Mouse (Mus musculus): ENCODE results near the gene Sf3b6. TPM values are rescaled to one million over a fixed set of nuclear protein-coding genes. Genes with fewer than 3 reads are reported as not detected.

Gene Sf3b6
- 272 TPM for polyA plus RNA-seq (2014; fragmentation: Illumina TruSeq; extraction: RNeasy Lipid Tissue Mini Kit (QIAGEN cat#74804); ENCODE audit: low read depth, low replicate concordance)

DNA sequence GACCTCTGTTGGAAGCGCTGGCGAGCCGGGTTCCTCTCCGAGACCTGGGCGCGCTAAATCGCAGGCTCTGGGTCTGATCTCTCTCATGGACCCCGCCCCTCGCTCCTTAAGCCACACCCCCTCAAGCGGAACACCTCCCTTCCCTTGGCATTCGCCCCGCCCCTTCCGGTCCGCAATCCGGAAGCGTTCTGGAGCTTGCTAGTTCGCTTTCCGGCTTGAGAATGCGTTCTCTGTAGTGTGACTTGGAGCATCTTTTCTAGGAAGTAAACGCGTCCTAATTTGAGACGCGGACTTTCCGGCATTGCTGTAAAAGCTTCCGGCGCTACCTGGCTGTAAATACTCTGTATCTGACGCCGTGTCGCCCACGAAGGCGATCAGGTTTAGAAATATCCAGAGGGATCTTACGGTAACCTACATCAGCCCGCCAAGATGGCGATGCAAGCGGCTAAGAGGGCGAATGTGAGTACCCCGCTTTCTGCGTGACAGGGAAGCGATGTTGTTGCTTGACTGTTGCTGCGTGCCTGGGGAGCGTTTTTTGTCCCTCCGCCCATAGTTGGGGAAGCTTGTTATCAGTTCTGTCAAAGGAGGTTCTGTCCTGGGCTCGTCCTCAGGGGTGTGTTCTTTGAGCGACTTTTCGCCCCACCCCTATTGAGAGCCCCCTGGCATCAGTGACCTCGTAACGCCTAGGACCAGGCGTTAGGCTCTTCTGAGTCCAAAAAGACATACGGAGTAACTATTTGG lies at the start of gene Sf3b6:
Gene Sf3b6 (plus strand): TSS at position 184 of the 741 bp plus-strand sequence.

DNA sequence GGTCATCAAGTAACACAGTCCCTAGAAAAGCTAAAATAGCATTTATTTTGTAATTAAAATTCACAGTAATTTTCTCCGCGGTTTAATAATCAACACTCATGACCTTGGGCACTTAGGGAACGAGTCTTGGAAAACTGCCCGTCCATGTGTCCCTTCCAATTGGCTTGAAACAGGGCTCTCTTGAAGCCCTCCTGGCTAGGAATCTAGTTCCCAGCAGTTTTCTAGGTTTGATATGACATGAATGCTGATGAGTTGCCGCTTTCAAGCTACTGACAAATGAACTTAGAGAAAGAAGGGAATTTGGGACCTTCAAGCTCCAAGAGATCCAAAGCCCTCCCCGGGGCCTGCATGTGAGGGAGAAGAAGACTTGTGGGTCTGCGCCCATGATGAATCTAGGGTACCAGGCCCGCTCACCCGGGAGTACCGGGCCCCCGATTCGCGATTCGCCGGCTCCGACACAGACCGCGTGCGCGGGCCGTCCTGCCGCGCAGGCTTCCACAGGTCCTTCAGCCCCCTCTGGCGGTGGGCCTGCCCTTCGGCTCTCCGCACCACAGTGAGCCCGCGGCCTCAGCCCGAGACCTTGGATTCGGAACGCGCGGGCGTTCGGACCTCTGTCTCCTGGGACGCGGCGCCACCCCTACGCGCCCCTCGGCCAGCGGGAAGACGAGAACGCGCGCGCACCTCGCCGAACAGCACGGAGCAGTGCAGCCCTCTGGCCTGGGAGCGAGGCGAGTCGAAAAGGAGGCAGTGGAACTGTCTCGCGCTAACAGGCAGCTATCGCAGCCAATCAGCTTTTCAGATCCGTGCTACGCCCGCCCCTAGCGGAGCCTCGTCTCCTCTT lies 48.6 kb upstream of the Sf3b6 start, which contains the start of the genes Pfn4 and Fam228b:
Gene Pfn4 (plus strand): TSS at position 531 of the 841 bp plus-strand sequence.
Gene Fam228b (minus strand): TSS at position 776 of the 841 bp plus-strand sequence.

DNA sequence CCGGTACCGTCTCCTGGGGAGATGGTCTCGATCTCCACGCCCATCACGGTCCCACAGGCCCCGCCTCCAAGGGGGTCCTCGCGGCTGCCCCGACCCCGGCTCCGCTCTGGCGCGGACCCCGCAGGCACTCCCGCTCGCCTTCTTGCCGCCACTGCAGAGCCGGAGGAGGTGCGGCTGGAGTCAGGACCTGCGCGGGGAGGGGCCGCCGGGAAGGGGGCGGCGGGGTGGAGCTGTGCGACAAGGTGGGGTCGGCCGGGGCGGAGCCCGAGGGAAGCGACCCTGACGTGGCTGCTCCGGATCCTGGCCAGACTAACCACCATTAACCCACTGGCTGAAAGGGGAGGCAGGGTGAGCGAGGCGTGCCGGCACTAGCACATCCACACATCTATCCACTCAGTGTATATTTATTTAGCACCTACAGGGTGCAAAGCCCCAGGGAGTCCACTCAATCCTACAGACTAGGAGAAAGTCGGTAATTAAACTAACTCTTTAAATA lies 24.1 kb downstream of the Sf3b6 start, which contains the start of gene Fkbp1b:
Gene Fkbp1b (minus strand): TSS at position 200 of the 496 bp plus-strand sequence.

DNA sequence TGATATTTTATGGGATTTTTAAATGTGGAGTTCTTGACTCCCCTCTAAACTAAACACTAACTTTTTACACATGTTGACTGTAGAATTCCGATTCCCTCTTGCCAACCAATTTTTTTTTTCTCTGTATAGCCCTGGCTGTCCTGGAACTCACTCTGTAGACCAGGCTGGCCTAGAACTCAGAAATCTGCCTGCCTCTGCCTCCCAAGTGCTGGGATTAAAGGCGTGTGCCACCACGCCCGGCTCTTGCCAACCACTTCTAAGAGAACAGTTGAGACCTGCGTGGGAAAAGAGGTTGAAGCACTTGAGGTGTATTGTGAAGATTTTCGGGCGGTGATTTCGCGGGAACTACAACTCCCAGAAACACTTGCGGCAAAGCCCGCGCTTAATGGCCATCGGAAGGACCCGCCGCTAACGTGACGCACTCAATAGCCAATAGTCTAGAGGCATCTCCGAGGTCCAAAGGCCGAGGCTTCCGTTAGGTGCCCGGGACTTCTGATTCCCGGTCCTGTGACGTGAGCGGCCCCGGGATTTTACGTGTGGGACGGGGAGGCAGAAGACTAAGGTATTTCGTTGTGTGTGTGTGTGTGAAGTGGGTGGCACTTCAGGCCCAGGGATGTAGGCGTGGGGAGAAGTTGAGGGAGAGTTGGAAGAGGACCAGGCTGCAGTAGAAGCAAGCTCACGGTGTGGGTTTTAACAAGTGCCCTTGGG lies 25.7 kb downstream of the Sf3b6 start, which contains the start of gene Wdcp:
Gene Wdcp (plus strand): TSS at position 414 of the 708 bp plus-strand sequence.

DNA sequence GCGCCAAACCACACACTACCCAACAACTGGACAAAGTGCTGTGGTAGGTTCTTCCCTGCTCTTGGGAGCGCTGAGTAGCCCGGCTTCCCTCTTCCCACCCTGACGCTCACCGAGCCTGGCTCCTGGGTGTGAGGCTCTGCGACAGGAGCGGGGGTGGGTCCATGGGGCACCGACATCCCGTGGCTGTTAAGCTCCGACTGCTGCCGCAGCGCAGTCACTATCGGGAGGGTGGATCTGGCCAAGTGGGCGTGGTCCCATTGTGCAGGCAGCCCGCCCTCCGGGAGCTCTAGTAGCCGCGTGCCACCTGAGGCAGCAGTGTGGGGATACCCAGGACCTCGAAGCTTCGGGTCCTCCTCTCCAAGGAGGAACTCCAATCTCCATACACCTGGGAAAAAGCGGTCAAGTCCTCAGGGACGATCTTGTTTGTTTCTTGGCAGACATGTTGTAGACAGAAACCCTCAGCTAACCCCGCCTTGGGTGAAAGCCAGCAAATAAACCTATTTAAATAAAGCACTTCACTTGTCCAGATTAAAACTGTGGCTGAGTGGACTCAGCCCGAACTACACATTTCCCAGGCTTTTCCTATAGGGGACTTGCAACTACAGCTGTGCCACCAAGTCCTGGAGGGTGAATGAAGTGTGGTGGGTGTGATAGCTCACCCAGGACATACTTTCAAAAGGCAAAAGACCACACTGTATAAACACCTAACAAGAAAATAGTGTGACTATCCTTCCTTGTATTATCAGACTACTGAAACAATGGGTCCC lies 57.0 kb downstream of the Sf3b6 start, which contains the start of gene Mfsd2b:
Gene Mfsd2b (minus strand): TSS at position 199 of the 767 bp plus-strand sequence.

Other genes starting within 250 kb of the Sf3b6 start
- 96.5 TPM for gene Itsn2, start 224.9 kb upstream of the Sf3b6 start, polyA plus RNA-seq (2014; fragmentation: Illumina TruSeq; extraction: RNeasy Lipid Tissue Mini Kit (QIAGEN cat#74804); ENCODE audit: low read depth, low replicate concordance)
- gene Gm3625, start 224.6 kb upstream of the Sf3b6 start, polyA plus RNA-seq (2014; fragmentation: Illumina TruSeq; extraction: RNeasy Lipid Tissue Mini Kit (QIAGEN cat#74804); ENCODE audit: low read depth, low replicate concordance): not detected
- gene Fam228a, start 79.1 kb upstream of the Sf3b6 start, polyA plus RNA-seq (2014; fragmentation: Illumina TruSeq; extraction: RNeasy Lipid Tissue Mini Kit (QIAGEN cat#74804); ENCODE audit: low read depth, low replicate concordance): 0.49 TPM
- 4.0 TPM for gene Pfn4, start 48.5 kb upstream of the Sf3b6 start, polyA plus RNA-seq (2014; fragmentation: Illumina TruSeq; extraction: RNeasy Lipid Tissue Mini Kit (QIAGEN cat#74804); ENCODE audit: low read depth, low replicate concordance)
- 7.9 TPM for gene Fam228b, start 48.3 kb upstream of the Sf3b6 start, polyA plus RNA-seq (2014; fragmentation: Illumina TruSeq; extraction: RNeasy Lipid Tissue Mini Kit (QIAGEN cat#74804); ENCODE audit: low read depth, low replicate concordance)
- 1.3 TPM for gene Fkbp1b, start 24.0 kb downstream of the Sf3b6 start, polyA plus RNA-seq (2014; fragmentation: Illumina TruSeq; extraction: RNeasy Lipid Tissue Mini Kit (QIAGEN cat#74804); ENCODE audit: low read depth, low replicate concordance)
- gene Wdcp, start 25.8 kb downstream of the Sf3b6 start, polyA plus RNA-seq (2014; fragmentation: Illumina TruSeq; extraction: RNeasy Lipid Tissue Mini Kit (QIAGEN cat#74804); ENCODE audit: low read depth, low replicate concordance): 5.5 TPM
- gene Mfsd2b, start 56.8 kb downstream of the Sf3b6 start, polyA plus RNA-seq (2014; fragmentation: Illumina TruSeq; extraction: RNeasy Lipid Tissue Mini Kit (QIAGEN cat#74804); ENCODE audit: low read depth, low replicate concordance): 0.57 TPM
- 238 TPM for gene Ubxn2a, start 90.2 kb downstream of the Sf3b6 start, polyA plus RNA-seq (2014; fragmentation: Illumina TruSeq; extraction: RNeasy Lipid Tissue Mini Kit (QIAGEN cat#74804); ENCODE audit: low read depth, low replicate concordance)
- 24.7 TPM for gene Atad2b, start 99.8 kb downstream of the Sf3b6 start, polyA plus RNA-seq (2014; fragmentation: Illumina TruSeq; extraction: RNeasy Lipid Tissue Mini Kit (QIAGEN cat#74804); ENCODE audit: low read depth, low replicate concordance)

Measured in kidney, adult 10 weeks (tissue).